Mouse (Mus musculus): Measurements from ENCODE around the gene Ipo11. TPM values are rescaled to one million over a fixed set of nuclear protein-coding genes. Genes with fewer than 3 reads are reported as not detected.

The Ipo11 gene
- polyA plus RNA-seq, 1 experiment from 2014 or later = 14.3 TPM

- no peaks in the 10 kb centered on the region for H3K9me3 ChIP-seq (ENCODE audit: control insufficient read depth, low read length)
- DNase-seq (ENCODE audit: low spot score) (no peak), ATAC-seq (ENCODE audit: low FRiP score, low TSS enrichment) (no peak)
- no peak overlapping the region for H3K9ac ChIP-seq (ENCODE audit: low read length)
- 96% methylated on average over 7 of the region's 7 CpGs for WGBS
- no peak overlapping the region for H3K4me2 ChIP-seq (replicated peaks; ENCODE audit: low read depth)
- no peaks in the 10 kb centered on the region for H3K36me3 ChIP-seq (ENCODE audit: control insufficient read depth, insufficient read depth, low read length)
- TF ChIP-seq CTCF (IDR thresholded peaks at IDR 0.05; ENCODE audit: low read depth) (no peak), EP300 (optimal IDR thresholded peaks at IDR 0.05) (no peak)
- H3K4me1 ChIP-seq (replicated peaks; ENCODE audit: control insufficient read depth, insufficient read depth) = no peaks in the 10 kb centered on the region
- H3K27ac ChIP-seq (replicated peaks) = no peak overlapping the region
- no peak overlapping the region for H3K4me3 ChIP-seq (ENCODE audit: low read depth, low read length)
- no peaks in the 10 kb centered on the region for H3K27me3 ChIP-seq (ENCODE audit: control insufficient read depth, insufficient read depth, low read length)
Observed at GRCm38 (mm10) chr13:106810156-106810555, 126.6 kb downstream of the Ipo11 start.

DNA sequence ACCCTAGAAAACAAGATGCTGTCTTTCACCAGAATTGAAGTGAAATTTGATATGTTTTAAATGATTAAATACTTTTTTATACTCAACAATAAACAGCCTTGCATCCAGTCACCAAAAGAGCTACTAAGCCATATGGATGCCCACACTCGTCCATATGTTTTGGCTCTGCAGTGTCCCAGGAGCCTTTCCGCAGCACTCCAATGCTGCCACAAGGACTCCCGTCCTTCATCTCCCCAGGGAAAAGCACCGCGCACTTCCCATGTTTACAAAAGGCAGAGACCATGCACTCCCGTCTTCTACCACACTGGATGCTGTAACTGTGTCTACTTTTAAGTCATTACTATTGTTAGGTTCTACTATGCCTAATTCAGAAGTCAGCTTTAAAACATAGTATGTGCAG lies 127.9 kb downstream of the Ipo11 start:
- no peaks in the 10 kb centered on the region for H3K4me1 ChIP-seq (replicated peaks; ENCODE audit: control insufficient read depth, insufficient read depth)
- no peak for TF ChIP-seq CTCF (IDR thresholded peaks at IDR 0.05; ENCODE audit: low read depth)
- H3K27me3 ChIP-seq (ENCODE audit: control insufficient read depth, insufficient read depth, low read length) = no peaks in the 10 kb centered on the region
- no peaks in the 10 kb centered on the region for H3K36me3 ChIP-seq (ENCODE audit: control insufficient read depth, insufficient read depth, low read length)
- H3K9me3 ChIP-seq (ENCODE audit: control insufficient read depth, low read length) = no peaks in the 10 kb centered on the region
- no peak overlapping the region for H3K27ac ChIP-seq (replicated peaks)
- H3K9ac ChIP-seq (ENCODE audit: low read length) = no peak overlapping the region
- WGBS = 83% methylated on average over 6 of the region's 6 CpGs
- no peak for DNase-seq (ENCODE audit: low spot score)
- no peak for ATAC-seq (ENCODE audit: low FRiP score, low TSS enrichment)
- no peak overlapping the region for H3K4me2 ChIP-seq (replicated peaks; ENCODE audit: low read depth)
- no peak overlapping the region for H3K4me3 ChIP-seq (ENCODE audit: low read depth, low read length)

- Histone ChIP-seq H3K4me3 (ENCODE audit: low read depth, low read length) (no peak overlapping the region), H3K9me3 (ENCODE audit: control insufficient read depth, low read length) (no peaks in the 10 kb centered on the region), H3K9ac (ENCODE audit: low read length) (no peak overlapping the region), H3K36me3 (ENCODE audit: control insufficient read depth, insufficient read depth, low read length) (no peaks in the 10 kb centered on the region), H3K4me2 (replicated peaks; ENCODE audit: low read depth) (no peak overlapping the region), H3K27ac (replicated peaks) (no peak overlapping the region), H3K27me3 (ENCODE audit: control insufficient read depth, insufficient read depth, low read length) (no peaks in the 10 kb centered on the region), H3K4me1 (replicated peaks; ENCODE audit: control insufficient read depth, insufficient read depth) (no peaks in the 10 kb centered on the region)
- DNase-seq (ENCODE audit: low spot score) (no peak), ATAC-seq (ENCODE audit: low FRiP score, low TSS enrichment) (no peak)
- WGBS = 97% methylated on average over 2 of the region's 2 CpGs
- TF ChIP-seq EP300 (optimal IDR thresholded peaks at IDR 0.05) = no peak
- TF ChIP-seq CTCF (IDR thresholded peaks at IDR 0.05; ENCODE audit: low read depth) = no peak
Observed at GRCm38 (mm10) chr13:106808315-106808714, 128.4 kb downstream of the Ipo11 start.

- Histone ChIP-seq H3K4me2 (replicated peaks; ENCODE audit: low read depth) (no peak overlapping the region), H3K9ac (ENCODE audit: low read length) (no peak overlapping the region), H3K27me3 (ENCODE audit: control insufficient read depth, insufficient read depth, low read length) (no peaks in the 10 kb centered on the region), H3K36me3 (ENCODE audit: control insufficient read depth, insufficient read depth, low read length) (no peaks in the 10 kb centered on the region), H3K9me3 (ENCODE audit: control insufficient read depth, low read length) (no peaks in the 10 kb centered on the region), H3K27ac (replicated peaks) (no peak overlapping the region), H3K4me3 (ENCODE audit: low read depth, low read length) (no peak overlapping the region), H3K4me1 (replicated peaks; ENCODE audit: control insufficient read depth, insufficient read depth) (no peaks in the 10 kb centered on the region)
- no peak for TF ChIP-seq CTCF (IDR thresholded peaks at IDR 0.05; ENCODE audit: low read depth)
- no peak for TF ChIP-seq EP300 (optimal IDR thresholded peaks at IDR 0.05)
- DNase-seq (ENCODE audit: low spot score) = no peak
- WGBS = 77% methylated on average over 5 of the region's 5 CpGs
- no peak for ATAC-seq (ENCODE audit: low FRiP score, low TSS enrichment)
Observed at GRCm38 (mm10) chr13:106807303-106807702, 129.5 kb downstream of the Ipo11 start.

GRCm38 (mm10) chr13:106805146-106805545 lies 131.6 kb downstream of the Ipo11 start:
- WGBS = 87% methylated on average over 5 of the region's 5 CpGs
- TF ChIP-seq CTCF (IDR thresholded peaks at IDR 0.05; ENCODE audit: low read depth) (no peak), EP300 (optimal IDR thresholded peaks at IDR 0.05) (no peak)
- no peaks in the 10 kb centered on the region for H3K27me3 ChIP-seq (ENCODE audit: control insufficient read depth, insufficient read depth, low read length)
- DNase-seq (ENCODE audit: low spot score) = no peak
- H3K27ac ChIP-seq (replicated peaks) = no peak overlapping the region
- ATAC-seq (ENCODE audit: low FRiP score, low TSS enrichment) = no peak
- H3K4me1 ChIP-seq (replicated peaks; ENCODE audit: control insufficient read depth, insufficient read depth) = no peaks in the 10 kb centered on the region
- no peaks in the 10 kb centered on the region for H3K9me3 ChIP-seq (ENCODE audit: control insufficient read depth, low read length)
- no peak overlapping the region for H3K4me3 ChIP-seq (ENCODE audit: low read depth, low read length)
- no peak overlapping the region for H3K4me2 ChIP-seq (replicated peaks; ENCODE audit: low read depth)
- H3K36me3 ChIP-seq (ENCODE audit: control insufficient read depth, insufficient read depth, low read length) = no peaks in the 10 kb centered on the region
- no peak overlapping the region for H3K9ac ChIP-seq (ENCODE audit: low read length)

DNA sequence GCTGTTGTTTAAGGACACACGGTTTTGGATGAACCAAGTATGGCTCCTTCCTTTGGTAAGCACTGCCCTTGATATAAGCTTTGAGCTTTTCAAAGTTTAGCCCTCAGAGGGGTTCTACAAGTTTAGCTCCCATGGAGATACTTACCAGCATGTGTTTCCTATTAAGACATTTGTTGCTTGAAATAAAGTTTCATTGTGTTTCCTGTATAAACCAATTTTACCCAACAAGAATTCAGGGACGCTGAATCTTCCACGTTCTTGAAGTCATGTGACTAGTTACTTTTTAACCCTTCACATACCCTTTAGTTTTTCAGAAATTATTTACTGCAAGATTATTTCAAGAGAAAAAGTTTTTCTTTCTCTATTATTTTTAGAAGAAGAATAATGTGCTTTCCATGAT lies 138.7 kb downstream of the Ipo11 start:
- Histone ChIP-seq H3K27me3 (ENCODE audit: control insufficient read depth, insufficient read depth, low read length) (no peaks in the 10 kb centered on the region), H3K4me1 (replicated peaks; ENCODE audit: control insufficient read depth, insufficient read depth) (no peaks in the 10 kb centered on the region), H3K9ac (ENCODE audit: low read length) (no peak overlapping the region), H3K36me3 (ENCODE audit: control insufficient read depth, insufficient read depth, low read length) (peaks cover 6% of the 10 kb centered on the region), H3K4me3 (ENCODE audit: low read depth, low read length) (no peak overlapping the region), H3K27ac (replicated peaks) (no peak overlapping the region), H3K9me3 (ENCODE audit: control insufficient read depth, low read length) (no peaks in the 10 kb centered on the region), H3K4me2 (replicated peaks; ENCODE audit: low read depth) (no peak overlapping the region)
- ATAC-seq (ENCODE audit: low FRiP score, low TSS enrichment) = no peak
- no peak for TF ChIP-seq CTCF (IDR thresholded peaks at IDR 0.05; ENCODE audit: low read depth)
- TF ChIP-seq EP300 (optimal IDR thresholded peaks at IDR 0.05) = no peak
- 47% methylated on average over 3 of the region's 3 CpGs for WGBS
- DNase-seq (ENCODE audit: low spot score) = no peak

Measured in stomach, postnatal 0 days (tissue).